Mouse (Mus musculus) lung, adult 2 months (tissue): ENCODE measurements around the gene Syt8.

Experiments used
- CTCF ChIP-seq: fragments of 200-500 bp; IDR thresholded peaks from 2 replicates; pipeline ENCODE4 v1.5.1; 2011; ENCODE audit warnings: mild to moderate bottlenecking, low read length, control low read depth; ENCODE audit not compliant: insufficient read depth
- POLR2A ChIP-seq: fragments of 200-500 bp; IDR thresholded peaks from 2 replicates; pipeline ENCODE4 v1.6.1; 2011; ENCODE audit warnings: low read depth, mild to moderate bottlenecking, control low read depth, low read length, borderline replicate concordance; ENCODE audit errors: extremely low read depth

GRCm38 (mm10) chr7:142475641-142476040 lies 41.0 kb downstream of the Syt8 start:
- TF ChIP-seq CTCF, result no peak
- TF ChIP-seq POLR2A, result no peak
